Mouse (Mus musculus) MEL (cell line): ENCODE measurements at regions not wholly inside any gene's neighbourhood (a gene's known extent, or its start where the extent isn't known, plus 50 kb on each side); places are given as distances from the start of the nearest gene placed in this dataset.

Source experiments
- DNase-seq: peaks from one replicate; pipeline ENCODE4 v3.0.0; 2011; ENCODE audit warnings: low read depth, low spot score
- H3K27ac ChIP-seq: 2 replicates; pipeline ENCODE4 v1.5.1; 2012; ENCODE audit warnings: low read depth, mild to moderate bottlenecking, control low read depth, low read length, moderate library complexity; ENCODE audit not compliant: control insufficient read depth
- H3K27me3 ChIP-seq, 2 experiments: fragments of 150-350 bp in 1 of 2; sonication (generic) in 1 of 2; 2 replicates each; pipeline ENCODE4 v1.6.1; 2012; ENCODE audit warnings: low read length in 2 of 2, mild to moderate bottlenecking in 2 of 2, improper control_type of control experiment in 1 of 2, moderate library complexity in 1 of 2; ENCODE audit not compliant: insufficient read depth in 2 of 2, control insufficient read depth in 1 of 2
- H3K36me3 ChIP-seq, 2 experiments: 2 replicates each; pipeline ENCODE4 v1.6.1; 2012 to 2014; ENCODE audit warnings: low read length in 2 of 2, improper control_type of control experiment in 1 of 2, inconsistent platforms in 1 of 2, mild to moderate bottlenecking in 1 of 2; ENCODE audit not compliant: insufficient read depth in 2 of 2, control insufficient read depth in 1 of 2
- H3K4me1 ChIP-seq, 2 experiments: fragments of 150-350 bp in 1 of 2; sonication (generic) in 1 of 2; 2 replicates each; pipeline ENCODE4 v1.6.1; 2012; ENCODE audit warnings: low read length in 2 of 2, improper control_type of control experiment in 1 of 2, mild to moderate bottlenecking in 1 of 2; ENCODE audit not compliant: insufficient read depth in 2 of 2, control insufficient read depth in 1 of 2
- H3K4me3 ChIP-seq, 2 experiments: fragments of 150-350 bp in 1 of 2; sonication (generic) in 1 of 2; 2 replicates each; pipeline ENCODE4 v1.5.1; 2012; ENCODE audit warnings: low read depth in 2 of 2, low read length in 2 of 2, mild to moderate bottlenecking in 2 of 2, moderate library complexity in 2 of 2, control low read depth in 1 of 2, improper control_type of control experiment in 1 of 2; ENCODE audit not compliant: control insufficient read depth in 1 of 2, insufficient read depth in 1 of 2
- H3K79me2 ChIP-seq: 2 replicates; pipeline ENCODE4 v1.6.1; 2012; ENCODE audit warnings: mild to moderate bottlenecking, low read length, moderate library complexity; ENCODE audit not compliant: control insufficient read depth, poor library complexity, insufficient read depth
- H3K9ac ChIP-seq: 2 replicates; pipeline ENCODE4 v1.6.1; 2012; ENCODE audit warnings: low read depth, mild to moderate bottlenecking, control low read depth, low read length, moderate library complexity; ENCODE audit not compliant: control insufficient read depth, poor library complexity, severe bottlenecking
- H3K9me3 ChIP-seq: fragments of 150-350 bp; sonication (generic); replicated peaks from 2 replicates; pipeline ENCODE4 v1.6.1; 2012; ENCODE audit warnings: mild to moderate bottlenecking, low read length, improper control_type of control experiment, moderate library complexity; ENCODE audit not compliant: insufficient read depth
- CHD1 ChIP-seq: IDR thresholded peaks from 2 replicates; pipeline ENCODE4 v1.6.1; 2012; ENCODE audit warnings: low read depth, mild to moderate bottlenecking, inconsistent platforms, low read length, improper control_type of control experiment
- CTCF ChIP-seq, 3 experiments: IDR thresholded peaks in 2 of 3; conservative IDR thresholded peaks in 1 of 3; 2 replicates each; pipeline ENCODE4 v1.5.1; 2011 to 2012; ENCODE audit warnings: low read length in 3 of 3, low read depth in 2 of 3, mild to moderate bottlenecking in 2 of 3, improper control_type of control experiment in 1 of 3, inconsistent platforms in 1 of 3, mixed read lengths in 1 of 3, moderate library complexity in 1 of 3; ENCODE audit not compliant: control insufficient read depth in 1 of 3, insufficient read depth in 1 of 3, poor library complexity in 1 of 3, severe bottlenecking in 1 of 3
- ETS1 ChIP-seq: IDR thresholded peaks from 2 replicates; pipeline ENCODE4 v1.6.1; 2012; ENCODE audit warnings: low read depth, mild to moderate bottlenecking, inconsistent platforms, low read length, improper control_type of control experiment, moderate library complexity
- GATA1 ChIP-seq: IDR thresholded peaks from 2 replicates; pipeline ENCODE4 v1.6.1; 2011; ENCODE audit warnings: low read depth, low read length, improper control_type of control experiment
- HCFC1 ChIP-seq: IDR thresholded peaks from 2 replicates; pipeline ENCODE4 v1.6.1; 2012; ENCODE audit warnings: low read depth, mild to moderate bottlenecking, inconsistent platforms, low read length, improper control_type of control experiment, moderate library complexity
- JUND ChIP-seq: IDR thresholded peaks from 2 replicates; pipeline ENCODE4 v1.6.1; 2011; ENCODE audit warnings: low read depth, mild to moderate bottlenecking, improper control_type of control experiment, low read length
- KAT2A ChIP-seq: conservative IDR thresholded peaks from 2 replicates; pipeline ENCODE4 v1.6.1; 2012; ENCODE audit warnings: low read depth, low read length, improper control_type of control experiment, inconsistent platforms
- MAX ChIP-seq: IDR thresholded peaks from 2 replicates; pipeline ENCODE4 v1.6.1; 2011; ENCODE audit warnings: low read length, improper control_type of control experiment
- MAZ ChIP-seq: IDR thresholded peaks from 2 replicates; pipeline ENCODE4 v1.6.1; 2012; ENCODE audit warnings: low read depth, mild to moderate bottlenecking, inconsistent platforms, low read length, improper control_type of control experiment
- MEF2A ChIP-seq: IDR thresholded peaks from 2 replicates; pipeline ENCODE4 v1.6.1; 2014; ENCODE audit warnings: low read depth, mild to moderate bottlenecking, inconsistent platforms, low read length, improper control_type of control experiment; ENCODE audit not compliant: poor library complexity, insufficient replicate concordance, severe bottlenecking; ENCODE audit errors: extremely low read depth
- MYB ChIP-seq: IDR thresholded peaks from 2 replicates; pipeline ENCODE4 v1.6.1; 2011; ENCODE audit warnings: mild to moderate bottlenecking, low read depth, low read length, improper control_type of control experiment
- MYC ChIP-seq: IDR thresholded peaks from 2 replicates; pipeline ENCODE4 v1.6.1; 2011; ENCODE audit warnings: low read depth, mild to moderate bottlenecking, low read length, improper control_type of control experiment, moderate library complexity
- NELFE ChIP-seq: IDR thresholded peaks from 2 replicates; pipeline ENCODE4 v1.6.1; 2011; ENCODE audit warnings: low read depth, low read length, improper control_type of control experiment
- POLR2A ChIP-seq, 2 experiments: IDR thresholded peaks; 2 replicates each; pipeline ENCODE4 v1.6.1; 2011 to 2012; ENCODE audit warnings: low read length in 2 of 2, mild to moderate bottlenecking in 2 of 2, control low read depth in 1 of 2, improper control_type of control experiment in 1 of 2, low read depth in 1 of 2, moderate library complexity in 1 of 2; ENCODE audit not compliant: control insufficient read depth in 1 of 2, insufficient read depth in 1 of 2, poor library complexity in 1 of 2
- RAD21 ChIP-seq: IDR thresholded peaks from 2 replicates; pipeline ENCODE4 v1.6.1; 2011; ENCODE audit warnings: mild to moderate bottlenecking, low read depth, low read length, improper control_type of control experiment
- SIN3A ChIP-seq: IDR thresholded peaks from 2 replicates; pipeline ENCODE4 v1.6.1; 2012; ENCODE audit warnings: low read length, improper control_type of control experiment, inconsistent platforms
- SMC3 ChIP-seq: IDR thresholded peaks from 2 replicates; pipeline ENCODE4 v1.6.1; 2011; ENCODE audit warnings: low read depth, low read length, improper control_type of control experiment
- TCF12 ChIP-seq: IDR thresholded peaks from 2 replicates; pipeline ENCODE4 v1.6.1; 2014; ENCODE audit warnings: low read depth, mild to moderate bottlenecking, inconsistent platforms, low read length, improper control_type of control experiment, moderate library complexity
- USF1 ChIP-seq: IDR thresholded peaks from 2 replicates; pipeline ENCODE4 v1.6.1; 2014; ENCODE audit warnings: low read depth, mild to moderate bottlenecking, inconsistent platforms, low read length, improper control_type of control experiment, moderate library complexity
- ZC3H11A ChIP-seq: IDR thresholded peaks from 2 replicates; pipeline ENCODE4 v1.6.1; 2012; ENCODE audit warnings: low read depth, mild to moderate bottlenecking, inconsistent platforms, low read length, improper control_type of control experiment
- ZKSCAN1 ChIP-seq: IDR thresholded peaks from 2 replicates; pipeline ENCODE4 v1.6.1; 2012; ENCODE audit warnings: low read depth, mild to moderate bottlenecking, inconsistent platforms, low read length, improper control_type of control experiment, moderate library complexity

DNA sequence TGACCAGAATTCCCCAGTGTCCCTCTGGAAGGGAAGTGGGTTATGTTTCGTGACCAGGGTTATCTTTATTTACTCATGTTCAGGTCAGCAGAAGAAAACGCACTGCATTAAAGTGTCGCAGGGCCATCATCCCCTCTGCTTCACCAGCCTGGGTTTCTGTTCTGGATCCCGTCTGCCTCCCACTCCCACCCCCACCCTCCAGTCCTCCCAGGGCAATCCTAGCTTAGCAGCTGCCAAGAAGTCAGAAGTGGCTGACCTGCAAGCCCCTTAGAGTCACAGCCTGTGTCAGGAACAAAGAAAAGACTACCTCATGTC lies 155.4 kb upstream of the Npvf start:
- Histone ChIP-seq H3K4me3 (no peak overlapping the region), H3K9me3 (no peaks in the 10 kb centered on the region), H3K4me1 (no peaks in the 10 kb centered on the region), H3K9ac (no peak overlapping the region), H3K27ac (no peak overlapping the region), H3K79me2 (no peaks in the 10 kb centered on the region), H3K36me3 (no peaks in the 10 kb centered on the region)
- DNase-seq: no peak
- TF ChIP-seq ZC3H11A (no peak), TCF12 (no peak), ETS1 (no peak), KAT2A (no peak), USF1 (no peak), MAZ (no peak), CTCF (IDR thresholded peaks at IDR 0.05 in 2 of 3, conservative IDR thresholded peaks at IDR 0.05 in 1 of 3; ENCODE audit: control insufficient read depth in 1 of 3, insufficient read depth in 1 of 3, low read depth in 2 of 3, low read length in 3 of 3, poor library complexity in 1 of 3, severe bottlenecking in 1 of 3) (no peak)
- TF ChIP-seq, all 39 proteins: peak for 0
- no peaks in the 10 kb centered on the region for H3K27me3 ChIP-seq

GRCm38 (mm10) chr6:50814936-50815500 lies 160.8 kb upstream of the Npvf start:
- Histone ChIP-seq H3K27ac (no peak overlapping the region), H3K36me3 (no peaks in the 10 kb centered on the region), H3K27me3 (no peaks in the 10 kb centered on the region), H3K9me3 (no peaks in the 10 kb centered on the region), H3K4me1 (no peaks in the 10 kb centered on the region), H3K79me2 (no peaks in the 10 kb centered on the region), H3K4me3 (no peak overlapping the region), H3K9ac (no peak overlapping the region)
- TF ChIP-seq POLR2A (IDR thresholded peaks at IDR 0.05; ENCODE audit: control insufficient read depth in 1 of 2, insufficient read depth in 1 of 2, low read depth in 1 of 2, low read length in 2 of 2, poor library complexity in 1 of 2) (no peak), MEF2A (no peak), MAZ (no peak), NELFE (no peak), MYC (no peak), SIN3A (no peak), GATA1 (no peak), JUND (no peak), RAD21 (no peak), USF1 (no peak), HCFC1 (no peak), MAX (no peak), ZC3H11A (no peak), ETS1 (no peak), ZKSCAN1 (no peak), CHD1 (no peak), MYB (no peak), SMC3 (no peak)
- DNase-seq: no peak
